Mouse (Mus musculus) heart, embryonic 14.5 days (tissue): Measurements from ENCODE around the gene Mvb12b. TPM values are rescaled to one million over a fixed set of nuclear protein-coding genes. Genes with fewer than 3 reads are reported as not detected.

ENCODE experiments used
- ATAC-seq: fragments of 200-750 bp; cut with Nextera tagmentation; 2 replicates; pipeline ENCODE4 v1.8.0; 2017; ENCODE audit warnings: low read depth, moderate TSS enrichment; ENCODE audit not compliant: insufficient number of reproducible peaks, insufficient read depth, low FRiP score
- H3K27ac ChIP-seq, 2 experiments: fragments of 200-500 bp in 1 of 2; fragments of 300-500 bp in 1 of 2; sonication (generic) in 1 of 2; replicated peaks in 1 of 2; 2 replicates each; pipeline ENCODE4 v1.5.1; 2012 to 2014; ENCODE audit warnings: low read depth in 2 of 2, low read length in 2 of 2, control low read depth in 1 of 2, mild to moderate bottlenecking in 1 of 2, mixed read lengths in 1 of 2; ENCODE audit not compliant: control insufficient read depth in 1 of 2, insufficient read depth in 1 of 2
- H3K27me3 ChIP-seq: fragments of 300-500 bp; sonication (generic); 2 replicates; pipeline ENCODE4 v1.6.1; 2014; ENCODE audit warnings: mild to moderate bottlenecking, low read length, control low read depth; ENCODE audit not compliant: control insufficient read depth, insufficient read depth
- H3K36me3 ChIP-seq: fragments of 300-500 bp; sonication (generic); 2 replicates; pipeline ENCODE4 v1.6.1; 2014; ENCODE audit warnings: mild to moderate bottlenecking, control low read depth, low read length, mixed read lengths; ENCODE audit not compliant: control insufficient read depth, insufficient read depth
- H3K4me1 ChIP-seq, 2 experiments: fragments of 200-500 bp in 1 of 2; fragments of 300-500 bp in 1 of 2; sonication (generic) in 1 of 2; 2 replicates each; pipeline ENCODE4 v1.6.1; 2012 to 2014; ENCODE audit warnings: low read length in 2 of 2, control low read depth in 1 of 2, mixed read lengths in 1 of 2; ENCODE audit not compliant: control insufficient read depth in 2 of 2, insufficient read depth in 2 of 2
- H3K4me2 ChIP-seq: fragments of 300-500 bp; sonication (generic); 2 replicates; pipeline ENCODE4 v1.6.1; 2014; ENCODE audit warnings: mild to moderate bottlenecking, low read length
- H3K4me3 ChIP-seq, 2 experiments: fragments of 200-500 bp in 1 of 2; fragments of 300-500 bp in 1 of 2; sonication (generic) in 1 of 2; 2 replicates each; pipeline ENCODE4 v1.5.1; 2012 to 2014; ENCODE audit warnings: low read length in 2 of 2, mild to moderate bottlenecking in 2 of 2, control low read depth in 1 of 2, low read depth in 1 of 2, moderate library complexity in 1 of 2; ENCODE audit not compliant: control insufficient read depth in 1 of 2, insufficient read depth in 1 of 2
- H3K9ac ChIP-seq: fragments of 300-500 bp; sonication (generic); 2 replicates; pipeline ENCODE4 v1.6.1; 2014; ENCODE audit warnings: mild to moderate bottlenecking, low read length
- H3K9me3 ChIP-seq: fragments of 300-500 bp; sonication (generic); 2 replicates; pipeline ENCODE4 v1.6.1; 2016; ENCODE audit warnings: low read length, control low read depth; ENCODE audit not compliant: control insufficient read depth
- WGBS: fragments of 180-500 bp; shearing (Covaris S2); extraction: QIAGEN DNeasy Blood & Tissue Kit; methylation state at CpG from one replicate; pipeline ENCODE4 v1.1.7; 2014; 5-methylcytosine and 5-hydroxymethylcytosine counted together
- polyA plus RNA-seq: library from polyadenylated mRNA; unstranded; fragments of >200 nt; fragmentation: Nextera tagmentation; extraction: Ambion mirVana; gene quantifications from 2 replicates; pipeline ENCODE4 v1.2.1, GENCODE M21; 2014

The Mvb12b gene
- polyA plus RNA-seq, 1 experiment from 2014 or later, result 10.4 TPM

DNA sequence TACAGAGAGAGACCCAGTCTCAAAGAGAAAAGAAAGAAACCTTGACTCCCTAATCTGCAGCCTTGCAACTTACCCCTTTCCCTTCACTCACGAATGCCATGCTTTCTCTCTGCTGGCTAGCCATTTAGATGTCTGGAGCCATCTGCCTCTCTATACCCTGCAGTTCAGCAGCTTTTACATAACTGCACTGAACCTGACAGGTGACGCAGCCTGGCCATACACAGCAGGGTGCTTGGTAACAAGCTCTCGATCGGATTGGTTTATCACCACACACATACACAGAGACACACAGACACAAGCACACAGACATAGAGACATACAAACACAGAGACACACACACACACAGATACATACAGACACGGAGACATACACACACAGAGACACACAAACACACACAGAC is 67.7 kb downstream of the Mvb12b start:
- Histone ChIP-seq H3K27me3 (0 out of 2 replicates have a peak, but pooled peaks cover 3% of the 10 kb centered on the region), H3K27ac (no peak overlapping the region), H3K9ac (no peak overlapping the region), H3K4me2 (no peak overlapping the region), H3K4me1 (no peaks in the 10 kb centered on the region), H3K9me3 (no peaks in the 10 kb centered on the region), H3K4me3 (no peak overlapping the region), H3K36me3 (peaks cover 25% of the 10 kb centered on the region)
- 86% methylated on average over 5 of the region's 5 CpGs for WGBS
- ATAC-seq, result no peak

DNA sequence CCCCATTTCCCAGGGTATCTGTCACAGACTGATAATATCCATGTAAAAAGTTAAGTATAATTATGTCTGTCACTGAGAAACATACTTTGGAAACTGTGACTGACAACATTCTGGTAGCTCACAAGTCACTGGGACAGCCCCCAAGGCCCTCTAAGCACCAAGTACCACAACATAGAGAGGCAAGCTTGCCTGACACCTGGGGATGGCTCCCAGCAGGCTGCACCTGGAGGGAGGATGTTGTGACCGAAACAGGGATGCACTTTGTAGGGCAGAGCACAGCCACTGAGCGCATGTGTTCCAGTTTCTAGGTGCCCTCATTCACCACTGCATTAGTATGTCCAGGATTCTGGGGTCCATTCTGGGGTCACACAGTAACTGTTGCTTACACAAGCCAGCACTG is 69.4 kb downstream of the Mvb12b start:
- Histone ChIP-seq H3K9me3 (no peaks in the 10 kb centered on the region), H3K27ac (no peak overlapping the region), H3K4me2 (no peak overlapping the region), H3K4me1 (no peaks in the 10 kb centered on the region), H3K27me3 (no peaks in the 10 kb centered on the region), H3K36me3 (peaks cover 12% of the 10 kb centered on the region; the same call in 1 of the 2 replicates), H3K4me3 (no peak overlapping the region), H3K9ac (no peak overlapping the region)
- no peak for ATAC-seq
- 94% methylated on average over 2 of the region's 2 CpGs for WGBS

DNA sequence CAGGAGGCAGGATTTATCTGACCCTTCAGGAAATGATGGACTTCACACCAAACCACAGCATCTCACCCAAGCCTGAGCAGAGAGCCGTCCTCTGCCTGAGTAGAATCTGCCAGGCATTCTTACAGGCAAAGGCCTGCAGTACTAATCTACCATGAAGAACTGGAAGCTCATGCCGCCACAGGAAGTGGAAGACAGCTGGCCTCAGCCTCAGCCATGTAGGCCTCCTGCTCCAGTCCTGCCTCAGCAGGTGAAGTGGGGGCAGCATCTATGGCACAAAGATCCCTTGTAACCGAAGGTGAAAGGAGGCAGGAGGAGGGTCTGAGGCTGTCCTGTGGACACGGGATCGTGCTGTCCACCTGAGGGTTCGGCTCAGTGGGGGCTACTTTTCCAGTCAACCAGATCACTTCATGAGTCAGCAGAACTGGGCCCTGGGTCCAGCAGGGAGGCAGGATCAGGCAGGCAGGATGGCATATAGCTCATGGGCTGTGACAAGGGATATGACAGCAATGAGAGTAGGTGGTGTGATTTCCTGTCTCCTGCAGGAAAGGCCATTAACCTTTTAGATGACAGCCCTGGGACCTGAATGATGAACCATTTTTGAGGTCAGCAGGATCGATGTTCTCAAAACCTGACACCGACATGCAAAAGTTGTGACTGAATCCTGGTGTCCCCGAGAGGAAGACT is 69.9 kb downstream of the Mvb12b start:
- 70% methylated on average over 9 of the region's 9 CpGs for WGBS

DNA sequence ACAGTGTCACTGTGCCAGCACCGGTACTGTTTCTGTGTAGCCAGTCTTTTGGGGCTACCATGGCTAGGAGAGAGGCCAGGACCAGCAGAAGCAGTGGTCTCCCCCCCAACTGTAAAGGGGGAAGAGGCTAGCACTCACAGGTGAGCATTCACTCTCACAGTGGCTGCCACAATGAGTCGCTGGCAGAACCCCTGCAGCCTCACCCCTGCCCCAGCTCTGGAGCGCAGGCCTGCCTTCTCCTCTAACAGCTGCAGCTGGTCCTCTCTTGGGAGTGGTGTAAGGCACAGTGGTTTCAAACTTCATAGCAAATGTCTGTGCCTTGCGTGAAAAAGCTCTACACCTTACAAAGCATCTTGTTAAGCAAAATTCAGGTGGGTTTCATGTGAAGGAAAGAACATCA is 70.7 kb downstream of the Mvb12b start:
- no peak for ATAC-seq
- no peak overlapping the region for H3K4me2 ChIP-seq
- 77% methylated on average over 4 of the region's 4 CpGs for WGBS
- H3K27me3 ChIP-seq, result no peaks in the 10 kb centered on the region
- no peaks in the 10 kb centered on the region for H3K9me3 ChIP-seq
- no peak overlapping the region for H3K9ac ChIP-seq
- H3K4me1 ChIP-seq, result 0 out of 4 replicates have a peak, but pooled peaks cover 0 to 4% of the 10 kb centered on the region in 2 experiments
- H3K36me3 ChIP-seq, result peaks cover 12% of the 10 kb centered on the region; the same call in 1 of the 2 replicates
- no peak overlapping the region for H3K4me3 ChIP-seq
- no peak overlapping the region for H3K27ac ChIP-seq

More for the DNA sequence above, 69.9 kb downstream of the Mvb12b start:
- Histone ChIP-seq H3K9me3 (no peaks in the 10 kb centered on the region), H3K9ac (no peak overlapping the region), H3K27ac (no peak overlapping the region), H3K4me2 (no peak overlapping the region), H3K4me1 (no peaks in the 10 kb centered on the region), H3K27me3 (no peaks in the 10 kb centered on the region), H3K36me3 (peaks cover 12% of the 10 kb centered on the region; the same call in 1 of the 2 replicates), H3K4me3 (no peak overlapping the region)
- ATAC-seq, result no peak

DNA sequence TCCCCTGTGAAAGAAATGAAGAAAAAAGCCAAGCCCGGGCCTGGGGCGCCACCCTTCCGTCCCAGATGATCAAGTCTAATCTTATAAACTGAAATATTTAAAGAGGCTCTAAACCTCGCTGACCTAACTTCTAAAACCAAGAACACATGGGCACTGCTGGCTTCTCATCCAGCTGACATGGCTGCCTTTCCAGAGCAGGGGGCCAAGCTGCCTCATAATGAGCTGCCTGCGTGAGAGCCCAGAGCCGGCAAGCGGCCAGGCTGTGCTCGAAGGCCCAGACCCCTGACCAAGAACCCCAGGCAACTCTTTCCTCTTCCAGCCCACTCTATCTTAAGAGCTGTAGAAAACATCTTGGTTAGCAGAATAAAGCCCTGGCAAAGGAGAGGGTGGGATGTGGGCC is 73.2 kb downstream of the Mvb12b start:
- Histone ChIP-seq H3K9me3 (no peaks in the 10 kb centered on the region), H3K4me3 (no peak overlapping the region), H3K4me2 (no peak overlapping the region), H3K9ac (no peak overlapping the region), H3K36me3 (peaks cover 5% of the 10 kb centered on the region; the same call in 1 of the 2 replicates), H3K27ac (no peak overlapping the region), H3K27me3 (no peaks in the 10 kb centered on the region), H3K4me1 (peaks cover 0 to 8% of the 10 kb centered on the region in 2 experiments; a peak in 1 of 4 replicates)
- no peak for ATAC-seq
- 79% methylated on average over 8 of the region's 8 CpGs for WGBS

DNA sequence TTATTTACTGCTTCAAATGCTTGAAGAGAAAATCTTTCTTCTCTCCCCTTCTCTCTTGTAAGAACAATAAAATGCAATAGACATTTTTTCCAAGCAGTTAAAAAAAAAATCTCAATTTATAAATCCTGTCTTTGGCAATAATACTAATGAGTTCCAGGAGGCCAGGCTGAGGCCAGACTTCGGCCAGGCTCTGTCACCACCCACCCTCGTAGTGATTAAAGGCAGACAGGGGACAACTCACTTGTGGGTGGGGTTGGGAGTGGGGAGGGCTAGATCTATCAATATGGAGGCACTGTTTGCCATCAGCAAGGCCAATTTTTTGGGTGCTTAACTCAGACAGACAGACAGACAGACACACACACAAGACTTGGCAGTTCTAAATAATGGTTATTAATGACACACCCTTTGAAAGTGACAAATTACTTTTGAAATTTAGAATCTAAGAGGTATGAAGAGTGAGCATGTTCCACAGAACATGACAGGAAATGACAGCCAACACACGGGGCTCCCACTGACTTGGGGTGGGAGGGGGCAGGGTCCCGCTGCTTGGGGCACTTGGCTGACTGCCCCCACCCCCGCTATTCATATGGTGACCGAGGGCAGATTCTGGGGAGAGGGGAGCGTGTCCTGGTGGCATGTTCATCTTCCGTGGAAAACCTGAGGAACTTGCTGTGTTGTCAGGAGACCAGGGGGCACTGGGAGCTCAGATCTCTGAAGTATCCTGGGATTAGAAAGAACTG is 74.1 kb downstream of the Mvb12b start:
- WGBS, result 53% methylated on average over 8 of the region's 8 CpGs
- Histone ChIP-seq H3K9me3 (no peaks in the 10 kb centered on the region), H3K4me2 (no peak overlapping the region), H3K4me3 (no peak overlapping the region), H3K27ac (no peak overlapping the region), H3K27me3 (no peaks in the 10 kb centered on the region), H3K4me1 (peaks cover 0 to 8% of the 10 kb centered on the region in 2 experiments; a peak in 1 of 4 replicates), H3K36me3 (no peaks in the 10 kb centered on the region), H3K9ac (no peak overlapping the region)
- ATAC-seq, result no peak

DNA sequence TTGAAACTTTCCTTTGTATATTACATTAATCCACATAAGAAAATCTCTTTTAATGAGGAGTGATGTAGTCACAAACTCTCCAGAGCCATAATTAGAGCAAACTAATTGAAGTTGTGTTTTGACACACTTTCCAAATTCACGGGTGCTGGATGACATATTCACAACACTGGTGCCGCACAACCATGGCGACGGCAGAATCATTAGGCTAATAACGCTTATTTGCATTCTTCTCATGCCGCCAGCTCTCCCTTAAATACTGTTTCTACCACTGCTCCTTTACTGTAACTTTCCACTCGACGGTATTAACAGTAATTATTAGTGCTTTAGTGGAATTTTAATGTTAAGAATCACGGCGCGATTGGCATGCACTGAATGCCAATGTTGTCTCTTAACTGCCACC is 74.8 kb downstream of the Mvb12b start:
- Histone ChIP-seq H3K36me3 (no peaks in the 10 kb centered on the region), H3K27me3 (no peaks in the 10 kb centered on the region), H3K4me2 (no peak overlapping the region), H3K4me1 (peaks cover 0 to 8% of the 10 kb centered on the region in 2 experiments; a peak in 1 of 4 replicates), H3K9ac (no peak overlapping the region), H3K9me3 (no peaks in the 10 kb centered on the region), H3K27ac (no peak overlapping the region), H3K4me3 (no peak overlapping the region)
- WGBS, result 77% methylated on average over 11 of the region's 11 CpGs
- ATAC-seq, result no peak
